Mouse (Mus musculus): ENCODE measurements at regions not wholly inside any gene's neighbourhood (a gene's known extent, or its start where the extent isn't known, plus 50 kb on each side); places are given as distances from the start of the nearest gene placed in this dataset.

DNA sequence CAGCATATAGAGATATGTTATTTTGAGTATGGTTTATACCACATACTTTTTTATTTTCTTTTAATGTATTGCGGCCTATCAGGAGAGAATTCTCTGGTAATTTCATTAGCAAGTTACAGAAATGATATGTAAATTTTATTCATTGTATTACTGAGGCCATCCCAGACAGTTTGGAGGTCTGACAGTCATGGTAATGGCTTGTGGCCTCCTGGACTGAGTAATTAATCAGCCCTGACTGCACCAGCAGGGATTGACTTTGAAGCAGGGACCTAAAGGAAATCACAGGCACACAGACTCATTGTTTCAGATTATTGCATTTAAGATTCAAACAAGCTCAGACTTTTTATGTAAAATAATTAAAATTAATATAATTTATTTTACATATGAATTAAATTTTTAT is 435.9 kb upstream of the Siglech start:
- intact Hi-C loops (cut with DNase I), result no loop called here
- no peak for DNase-seq (ENCODE audit: low spot score in 2 of 2)

DNA sequence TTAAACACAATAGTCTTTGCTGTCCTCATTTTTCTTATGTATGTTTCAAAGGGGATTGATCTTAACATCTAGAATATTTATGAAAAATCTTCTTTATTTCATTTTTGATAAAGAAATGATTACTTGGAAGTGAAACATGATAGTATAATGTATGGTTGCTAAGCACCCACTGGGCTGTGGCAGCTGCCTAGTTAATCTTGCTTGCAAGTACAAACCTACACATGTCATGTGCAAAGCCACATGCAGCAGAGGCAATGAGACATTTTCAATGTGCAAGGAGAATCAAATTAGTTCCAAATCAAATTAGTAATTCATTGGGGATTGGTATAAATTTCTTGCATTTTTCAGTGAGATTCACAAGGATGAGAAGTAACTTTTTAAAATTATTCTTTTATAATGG is 428.1 kb upstream of the Siglech start:
- peak; percentile 3 to 14 for DNase-seq (ENCODE audit: low spot score in 2 of 2)
- intact Hi-C loops (cut with DNase I), result no loop called here

All from left cerebral cortex, postnatal 14 days (tissue).